Mouse (Mus musculus) liver, embryonic 13.5 days (tissue): ENCODE measurements around the gene Tmem108. TPM values are rescaled to one million over a fixed set of nuclear protein-coding genes. Genes with fewer than 3 reads are reported as not detected.

ENCODE experiments used
- ATAC-seq: fragments of 200-750 bp; cut with Nextera tagmentation; 2 replicates; pipeline ENCODE4 v1.8.0; 2017; ENCODE audit warnings: low read depth, mild to moderate bottlenecking, moderate number of reproducible peaks, moderate library complexity
- DNase-seq: peaks from one replicate; pipeline ENCODE4 v3.0.0; 2022
- H3K27ac ChIP-seq: fragments of 300-500 bp; sonication (generic); 2 replicates; pipeline ENCODE4 v1.5.1; 2015; ENCODE audit warnings: moderate library complexity, mild to moderate bottlenecking, inconsistent platforms
- H3K27me3 ChIP-seq: fragments of 300-500 bp; sonication (generic); 2 replicates; pipeline ENCODE4 v1.6.1; 2015; ENCODE audit warnings: mild to moderate bottlenecking, inconsistent platforms
- H3K36me3 ChIP-seq: fragments of 300-500 bp; sonication (generic); 2 replicates; pipeline ENCODE4 v1.6.1; 2015; ENCODE audit warnings: mild to moderate bottlenecking, inconsistent platforms
- H3K4me1 ChIP-seq: fragments of 300-500 bp; sonication (generic); replicated peaks from 2 replicates; pipeline ENCODE4 v1.6.1; 2015; ENCODE audit warnings: inconsistent platforms
- H3K4me2 ChIP-seq: fragments of 300-500 bp; sonication (generic); 2 replicates; pipeline ENCODE4 v1.6.1; 2015; ENCODE audit warnings: inconsistent platforms, mild to moderate bottlenecking, moderate library complexity
- H3K4me3 ChIP-seq: fragments of 300-500 bp; sonication (generic); replicated peaks from 2 replicates; pipeline ENCODE4 v1.5.1; 2015; ENCODE audit warnings: mild to moderate bottlenecking, inconsistent platforms
- H3K9ac ChIP-seq: fragments of 300-500 bp; sonication (generic); 2 replicates; pipeline ENCODE4 v1.6.1; 2015; ENCODE audit warnings: mild to moderate bottlenecking, inconsistent platforms
- H3K9me3 ChIP-seq: fragments of 300-500 bp; sonication (generic); replicated peaks from 2 replicates; pipeline ENCODE4 v1.6.1; 2016; ENCODE audit warnings: inconsistent platforms
- WGBS: fragments of 180-500 bp; shearing (Covaris S2); methylation state at CpG from one replicate; pipeline ENCODE4 v1.1.7; 2015; ENCODE audit not compliant: insufficient replicate concordance; 5-methylcytosine and 5-hydroxymethylcytosine counted together
- polyA plus RNA-seq: library from polyadenylated mRNA; unstranded; fragments of >200 nt; fragmentation: Nextera tagmentation; extraction: Ambion mirVana; gene quantifications from 2 replicates; pipeline ENCODE4 v1.2.1, GENCODE M21; 2015

The Tmem108 gene
- polyA plus RNA-seq, 1 experiment from 2014 or later, result 1.5 TPM

DNA sequence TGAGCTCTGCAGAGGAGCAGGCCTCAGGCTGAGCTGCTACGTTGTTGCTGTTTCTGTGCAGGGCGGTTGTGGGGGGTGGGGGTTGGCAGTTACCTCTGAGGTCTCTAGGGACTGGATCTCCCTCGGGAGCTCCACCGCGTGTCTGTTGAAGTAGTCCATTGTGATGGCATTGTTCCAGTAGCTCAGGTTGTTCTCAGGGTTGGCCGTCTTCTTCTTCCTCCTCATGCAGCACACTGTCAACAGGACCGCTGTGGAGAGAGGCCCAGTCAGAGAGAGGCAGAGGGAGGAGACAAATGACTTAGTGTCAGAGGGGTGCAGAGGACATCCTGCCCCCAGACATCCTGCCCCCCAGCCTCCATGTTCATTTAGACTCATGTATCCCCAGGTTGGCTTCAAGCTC, 272.5 kb downstream of the Tmem108 start:
- Histone ChIP-seq H3K9ac (no peak overlapping the region), H3K27me3 (no peaks in the 10 kb centered on the region), H3K9me3 (no peaks in the 10 kb centered on the region), H3K36me3 (no peaks in the 10 kb centered on the region), H3K4me3 (no peak overlapping the region), H3K27ac (no peak overlapping the region), H3K4me1 (peaks cover 11% of the 10 kb centered on the region; the same call in 1 of the 2 replicates), H3K4me2 (no peak overlapping the region)
- DNase-seq, result no peak
- 44% methylated on average over 7 of the region's 7 CpGs for WGBS
- no peak for ATAC-seq

DNA sequence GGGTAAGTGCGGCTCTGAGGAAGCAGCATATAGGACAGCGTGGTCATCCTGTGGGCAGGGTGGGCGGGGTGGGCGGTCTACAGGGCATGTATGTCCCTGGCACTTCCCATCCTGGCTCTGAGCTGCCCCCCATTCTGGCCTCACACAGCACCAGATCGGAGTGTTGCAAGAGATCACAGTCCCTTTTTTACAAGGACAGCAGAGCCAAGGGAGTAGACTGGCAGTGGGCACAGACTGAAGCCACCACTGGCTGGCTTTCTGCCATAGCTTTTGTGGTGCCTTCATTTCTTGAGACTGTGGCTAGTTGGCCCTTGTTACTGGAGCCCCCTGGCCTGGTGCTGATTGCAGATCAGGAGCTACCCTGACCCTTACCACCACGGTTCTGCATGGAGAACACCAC, 275.4 kb downstream of the Tmem108 start:
- Histone ChIP-seq H3K4me1 (peaks cover 11% of the 10 kb centered on the region), H3K4me2 (no peak overlapping the region), H3K27me3 (no peaks in the 10 kb centered on the region), H3K4me3 (no peak overlapping the region), H3K9me3 (no peaks in the 10 kb centered on the region), H3K9ac (no peak overlapping the region), H3K27ac (no peak overlapping the region), H3K36me3 (no peaks in the 10 kb centered on the region)
- WGBS, result 22% methylated on average over 6 of the region's 6 CpGs
- ATAC-seq (no peak), DNase-seq (no peak)

DNA sequence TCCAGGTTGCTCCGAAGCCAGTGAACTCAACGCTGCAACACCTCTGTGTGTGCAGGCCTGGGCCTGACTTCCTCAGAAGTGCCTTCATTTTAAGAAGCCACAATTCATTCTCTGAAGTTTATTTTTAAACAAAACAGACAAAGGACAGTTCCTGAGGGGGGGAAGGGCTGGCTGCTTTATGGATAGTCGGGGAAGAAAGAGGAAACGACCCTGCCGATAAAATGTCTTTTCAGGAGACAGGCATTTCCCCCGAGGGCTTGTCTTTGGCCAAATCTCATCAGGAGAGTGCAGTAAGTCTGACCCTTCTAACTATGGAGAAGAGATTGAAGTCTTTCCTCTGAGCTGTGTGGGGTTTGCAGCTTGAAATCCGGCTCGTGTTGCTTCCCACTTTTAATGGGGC, 276.0 kb downstream of the Tmem108 start:
- ATAC-seq (no peak), DNase-seq (no peak)
- H3K9me3 ChIP-seq, result no peaks in the 10 kb centered on the region
- no peaks in the 10 kb centered on the region for H3K36me3 ChIP-seq
- 13% methylated on average over 8 of the region's 8 CpGs for WGBS
- no peaks in the 10 kb centered on the region for H3K27me3 ChIP-seq
- no peak overlapping the region for H3K27ac ChIP-seq
- H3K4me1 ChIP-seq, result peaks cover 18% of the 10 kb centered on the region
- H3K4me3 ChIP-seq, result no peak overlapping the region
- no peak overlapping the region for H3K4me2 ChIP-seq
- H3K9ac ChIP-seq, result no peak overlapping the region

DNA sequence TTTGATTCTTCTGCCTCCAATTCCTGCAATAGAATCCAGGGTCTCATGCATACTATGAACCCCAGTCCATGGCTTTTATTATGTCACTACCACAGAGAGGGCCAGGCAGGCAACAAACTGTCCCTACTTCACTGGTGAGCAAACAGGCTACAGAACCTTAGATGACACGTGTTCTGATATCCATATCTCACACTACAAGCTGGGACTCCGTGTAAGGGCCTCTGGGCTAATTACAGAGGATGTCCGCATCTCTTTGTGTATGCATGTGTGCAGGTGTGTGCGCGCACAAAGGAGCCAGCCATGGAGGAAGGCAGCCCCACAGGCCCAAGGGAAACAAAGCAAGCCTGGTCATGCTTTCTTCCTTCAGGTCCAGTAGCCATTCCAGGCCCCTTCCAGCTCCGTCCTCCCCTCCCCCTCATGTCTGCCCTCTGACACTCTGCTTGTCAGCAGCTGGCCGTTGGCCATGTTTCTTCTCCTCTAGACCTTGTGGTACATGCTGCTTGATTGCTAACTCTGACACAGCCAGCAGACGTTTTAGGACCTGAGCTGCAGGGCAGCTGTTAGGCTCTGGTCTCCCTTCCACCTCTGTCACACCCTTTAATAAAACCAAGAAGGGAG, 280.9 kb downstream of the Tmem108 start:
- Histone ChIP-seq H3K36me3 (no peaks in the 10 kb centered on the region), H3K27me3 (no peaks in the 10 kb centered on the region), H3K4me1 (peaks cover 14% of the 10 kb centered on the region), H3K27ac (no peak overlapping the region), H3K9me3 (no peaks in the 10 kb centered on the region), H3K4me2 (no peak overlapping the region), H3K4me3 (no peak overlapping the region), H3K9ac (no peak overlapping the region)
- ATAC-seq (no peak), DNase-seq (no peak)
- 52% methylated on average over 8 of the region's 8 CpGs for WGBS

DNA sequence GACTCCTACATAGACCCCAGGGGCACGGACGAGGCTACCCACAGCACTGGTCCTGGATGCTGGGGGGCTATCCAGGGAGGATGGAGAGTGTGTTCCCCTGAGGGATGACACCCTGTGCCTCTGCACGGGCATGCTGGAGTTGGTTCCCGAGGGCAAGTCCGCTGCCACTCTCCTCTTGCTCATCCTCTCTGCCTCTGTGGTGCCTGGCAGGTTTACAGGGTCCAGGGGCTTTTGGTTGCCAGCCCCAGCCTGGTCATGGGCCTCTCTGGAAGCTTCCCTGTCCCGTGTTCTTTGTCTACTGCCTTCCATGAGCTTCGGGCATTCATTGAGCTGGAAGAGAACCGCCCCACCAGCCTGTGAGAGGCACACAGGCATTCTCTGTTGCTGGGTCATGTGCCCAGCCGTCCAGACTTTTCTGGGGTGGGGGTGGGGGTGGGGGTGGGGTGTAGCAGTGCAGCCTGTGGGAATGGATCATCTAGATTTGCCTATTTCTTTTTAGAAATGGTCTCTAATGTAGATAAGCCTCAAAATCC, 281.5 kb downstream of the Tmem108 start, which contains the start of gene Bfsp2:
Gene Bfsp2 (minus strand): TSS at position 377 of the 533 bp plus-strand sequence.
- H3K36me3 ChIP-seq, result no peaks in the 10 kb centered on the region
- WGBS, result 57% methylated on average over 9 of the region's 9 CpGs
- H3K27ac ChIP-seq, result no peak within 1 kb of the TSS
- no peak for ATAC-seq
- DNase-seq, result no peak
- H3K27me3 ChIP-seq, result no peaks in the 10 kb centered on the region
- no peaks in the 10 kb centered on the region for H3K9me3 ChIP-seq
- peaks cover 11% of the 10 kb centered on the region for H3K4me1 ChIP-seq
- no peak within 1 kb of the TSS for H3K4me2 ChIP-seq
- no peak within 1 kb of the TSS for H3K9ac ChIP-seq
- H3K4me3 ChIP-seq, result no peak within 1 kb of the TSS

DNA sequence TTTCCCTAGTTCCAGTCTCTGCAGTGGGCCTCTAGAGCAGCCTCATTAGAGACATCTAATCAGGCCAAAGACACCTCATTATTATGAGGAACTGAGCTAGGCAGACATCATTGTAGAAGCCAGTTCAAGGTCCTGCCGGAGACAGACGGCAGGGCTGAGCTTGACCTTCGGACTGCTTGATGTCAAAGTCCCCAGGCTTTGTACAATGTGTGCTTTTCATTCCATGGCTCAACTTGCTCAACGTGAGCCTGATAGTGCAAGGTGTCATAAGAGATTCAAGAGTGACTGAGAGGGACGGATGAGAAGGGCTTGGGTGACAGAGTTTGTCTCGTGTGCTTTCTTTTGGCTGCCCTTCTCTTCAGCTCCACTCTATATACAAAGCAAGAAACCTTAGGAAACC, 286.2 kb downstream of the Tmem108 start:
- peak; percentile 37 for ATAC-seq
- H3K27ac ChIP-seq, result no peak overlapping the region

DNA sequence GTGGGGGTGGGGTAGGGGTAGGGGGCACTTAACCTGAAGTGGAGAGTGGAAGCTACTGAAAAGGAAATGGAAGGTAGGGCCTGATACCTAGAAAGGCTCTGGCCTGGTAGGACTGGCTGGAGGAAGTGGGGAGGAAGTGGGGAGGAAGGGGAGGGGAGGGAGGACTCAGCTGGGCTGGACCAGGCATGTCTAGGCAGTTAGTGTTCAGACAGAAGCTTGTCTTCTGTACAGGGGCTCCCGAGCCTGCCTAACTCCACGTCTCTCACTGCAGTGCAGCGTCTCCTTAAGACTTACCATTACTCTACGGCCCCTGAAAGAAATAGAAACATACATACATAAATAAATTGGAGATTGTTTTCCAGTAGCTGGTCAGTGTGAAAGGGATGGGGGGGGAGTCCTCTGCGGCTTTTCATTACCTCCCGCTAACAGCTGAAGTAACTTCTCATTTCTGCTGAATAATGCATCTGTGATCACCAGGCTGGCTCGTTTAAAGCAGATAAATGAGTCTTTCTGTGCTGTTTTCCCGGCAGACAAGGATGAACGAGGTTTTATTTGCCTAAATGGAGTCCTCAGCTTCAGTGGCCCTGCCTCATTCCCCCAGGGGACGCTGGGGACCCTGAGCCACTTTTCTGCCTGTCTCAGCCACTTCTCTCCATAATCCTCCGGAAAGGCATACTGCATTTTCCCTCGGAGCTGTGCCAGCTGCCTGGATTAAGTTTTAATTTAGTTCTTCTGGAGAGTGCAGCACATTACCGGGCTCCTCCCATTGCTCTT, 287.5 kb downstream of the Tmem108 start:
- 11% methylated on average over 13 of the region's 13 CpGs for WGBS
- Histone ChIP-seq H3K9me3 (no peaks in the 10 kb centered on the region), H3K9ac (no peak overlapping the region), H3K4me1 (peaks cover 17% of the 10 kb centered on the region; the same call in 1 of the 2 replicates), H3K4me2 (peak overlapping the region; percentile 30), H3K27me3 (no peaks in the 10 kb centered on the region), H3K36me3 (no peaks in the 10 kb centered on the region), H3K4me3 (no peak overlapping the region), H3K27ac (no peak overlapping the region)
- ATAC-seq, result 0 out of 2 replicates have a peak, but pooled peaks have one; percentile 37
- DNase-seq, result no peak

More for the DNA sequence above, 286.2 kb downstream of the Tmem108 start:
- 64% methylated on average over 6 of the region's 6 CpGs for WGBS
- H3K9me3 ChIP-seq, result no peaks in the 10 kb centered on the region
- H3K4me2 ChIP-seq, result no peak overlapping the region
- H3K4me3 ChIP-seq, result no peak overlapping the region
- no peaks in the 10 kb centered on the region for H3K27me3 ChIP-seq
- H3K9ac ChIP-seq, result no peak overlapping the region
- no peak for DNase-seq
- no peaks in the 10 kb centered on the region for H3K36me3 ChIP-seq
- peaks cover 17% of the 10 kb centered on the region; the same call in 1 of the 2 replicates for H3K4me1 ChIP-seq

DNA sequence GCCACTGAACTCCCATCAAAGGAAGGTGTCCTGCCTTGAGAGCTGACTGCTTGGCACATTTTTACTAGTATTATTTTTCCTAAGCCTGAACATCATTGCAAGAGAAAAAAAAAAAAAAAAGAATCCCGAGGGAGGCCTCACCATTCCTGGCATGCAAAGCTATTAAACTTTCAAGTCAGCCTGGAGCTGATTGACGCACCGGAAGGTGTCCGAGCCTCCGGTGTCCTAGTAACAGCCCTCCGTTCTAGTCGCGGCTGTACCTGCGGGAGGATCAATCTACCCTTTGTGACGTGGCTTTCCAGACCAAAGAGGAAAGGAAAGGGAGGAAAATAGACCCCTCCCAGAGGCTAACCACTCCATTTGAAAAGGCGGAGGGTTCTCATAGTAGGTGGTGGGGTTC, 289.9 kb downstream of the Tmem108 start:
- no peak overlapping the region for H3K4me2 ChIP-seq
- DNase-seq (no peak), ATAC-seq (no peak)
- H3K36me3 ChIP-seq, result no peaks in the 10 kb centered on the region
- H3K27ac ChIP-seq, result no peak overlapping the region
- no peak overlapping the region for H3K4me3 ChIP-seq
- no peak overlapping the region for H3K9ac ChIP-seq
- peaks cover 17% of the 10 kb centered on the region; the same call in 1 of the 2 replicates for H3K4me1 ChIP-seq
- WGBS, result 50% methylated on average over 11 of the region's 11 CpGs
- H3K27me3 ChIP-seq, result no peaks in the 10 kb centered on the region
- H3K9me3 ChIP-seq, result no peaks in the 10 kb centered on the region

DNA sequence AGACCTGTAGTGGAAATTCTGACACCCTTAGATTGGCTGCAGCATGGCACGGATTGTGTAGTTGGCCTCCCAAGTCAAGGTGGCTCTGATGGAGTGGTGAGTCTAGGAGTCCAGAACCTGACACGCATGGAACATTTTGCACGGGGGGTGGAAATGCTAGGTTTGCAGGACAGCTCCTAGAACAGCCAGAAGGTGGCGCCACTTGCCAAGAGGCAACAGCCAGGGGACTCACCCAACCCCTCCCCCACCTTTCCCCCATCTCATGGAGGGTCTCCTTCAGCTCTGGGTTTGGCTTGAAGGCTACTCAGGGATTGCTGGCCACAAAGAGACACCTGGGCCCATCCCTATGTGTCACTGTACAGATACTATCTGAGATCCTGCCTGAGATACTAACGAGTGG, 292.1 kb downstream of the Tmem108 start:
- no peak overlapping the region for H3K27ac ChIP-seq
- no peak overlapping the region for H3K4me3 ChIP-seq
- no peak for DNase-seq
- no peaks in the 10 kb centered on the region for H3K36me3 ChIP-seq
- H3K9me3 ChIP-seq, result no peaks in the 10 kb centered on the region
- no peaks in the 10 kb centered on the region for H3K27me3 ChIP-seq
- WGBS, result 49% methylated on average over 5 of the region's 5 CpGs
- H3K9ac ChIP-seq, result no peak overlapping the region
- peaks cover 14% of the 10 kb centered on the region; the same call in 1 of the 2 replicates for H3K4me1 ChIP-seq
- no peak for ATAC-seq
- no peak overlapping the region for H3K4me2 ChIP-seq

DNA sequence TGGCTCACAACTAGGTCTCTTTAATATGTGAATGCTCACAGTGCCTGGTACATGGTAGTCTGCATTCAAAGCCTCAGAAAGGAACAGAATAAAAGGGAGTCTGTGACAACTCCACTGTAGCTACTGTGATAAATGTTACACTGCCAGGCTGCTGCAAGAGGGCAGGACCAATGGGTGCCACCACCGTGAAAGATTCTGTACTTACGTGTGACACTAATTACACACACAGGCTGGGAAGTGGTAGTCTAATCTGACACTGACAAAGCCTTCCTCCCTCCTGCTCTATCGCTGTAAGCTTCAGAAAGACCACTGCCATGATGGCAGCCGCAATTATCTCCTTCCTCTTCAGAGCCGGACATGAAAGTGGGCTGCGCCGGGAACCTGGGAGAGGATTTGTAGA, 292.7 kb downstream of the Tmem108 start:
- Histone ChIP-seq H3K4me3 (no peak overlapping the region), H3K4me1 (peaks cover 8% of the 10 kb centered on the region; the same call in 1 of the 2 replicates), H3K9ac (no peak overlapping the region), H3K27ac (no peak overlapping the region), H3K4me2 (no peak overlapping the region), H3K27me3 (no peaks in the 10 kb centered on the region), H3K9me3 (no peaks in the 10 kb centered on the region), H3K36me3 (no peaks in the 10 kb centered on the region)
- DNase-seq, result no peak
- ATAC-seq, result no peak
- WGBS, result 52% methylated on average over 7 of the region's 7 CpGs

DNA sequence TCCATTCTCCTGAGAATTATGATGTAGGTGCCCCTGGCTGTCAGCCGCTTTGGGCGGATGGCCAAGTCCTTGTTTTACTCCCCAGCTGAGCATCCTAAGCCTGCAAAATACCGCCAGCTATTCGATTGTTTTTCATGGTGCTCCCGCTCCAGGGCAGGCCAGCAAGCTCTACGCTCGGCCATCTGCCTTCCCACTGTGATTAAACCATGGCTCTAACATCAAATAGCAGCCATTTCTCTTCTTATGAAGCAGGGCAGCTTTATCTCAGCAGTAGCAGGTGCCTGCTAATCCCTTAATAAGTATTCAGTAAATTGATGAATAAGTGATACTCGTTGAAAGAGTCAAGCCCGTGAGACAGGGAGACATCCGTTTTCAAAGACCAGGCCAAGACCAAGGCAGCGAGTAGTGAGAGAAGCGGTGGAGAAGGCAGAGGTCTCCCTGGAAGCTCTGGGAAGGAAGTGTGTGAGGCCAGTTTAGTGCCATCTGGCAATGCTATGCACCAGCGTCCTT, 295.9 kb downstream of the Tmem108 start:
- Histone ChIP-seq H3K27ac (no peak overlapping the region), H3K36me3 (no peaks in the 10 kb centered on the region), H3K9me3 (no peaks in the 10 kb centered on the region), H3K4me2 (no peak overlapping the region), H3K9ac (no peak overlapping the region), H3K27me3 (no peaks in the 10 kb centered on the region), H3K4me1 (no peaks in the 10 kb centered on the region), H3K4me3 (no peak overlapping the region)
- no peak for DNase-seq
- ATAC-seq, result no peak
- WGBS, result 64% methylated on average over 13 of the region's 13 CpGs
